Mouse (Mus musculus) kidney, embryonic 16.5 days (tissue): ENCODE results near the gene Slc12a8. TPM values are rescaled to one million over a fixed set of nuclear protein-coding genes. Genes with fewer than 3 reads are reported as not detected.
A peak's percentile ranks its signal among the peaks of the same experiment; 100 is the strongest.

Source experiments
- ATAC-seq: fragments of 200-750 bp; cut with Nextera tagmentation; 2 replicates; pipeline ENCODE4 v1.8.0; 2017; ENCODE audit warnings: moderate TSS enrichment; ENCODE audit not compliant: low FRiP score, low TSS enrichment
- H3K27ac ChIP-seq: fragments of 300-500 bp; sonication (generic); 2 replicates; pipeline ENCODE4 v1.5.1; 2014; ENCODE audit warnings: low read length
- H3K27me3 ChIP-seq: fragments of 300-500 bp; sonication (generic); 2 replicates; pipeline ENCODE4 v1.6.1; 2014; ENCODE audit warnings: low read length, control low read depth, mixed read lengths; ENCODE audit not compliant: insufficient read depth
- H3K36me3 ChIP-seq: fragments of 300-500 bp; sonication (generic); 2 replicates; pipeline ENCODE4 v1.6.1; 2014; ENCODE audit warnings: low read length, control low read depth, mixed read lengths; ENCODE audit not compliant: insufficient read depth
- H3K4me1 ChIP-seq: fragments of 300-500 bp; sonication (generic); 2 replicates; pipeline ENCODE4 v1.6.1; 2014; ENCODE audit warnings: low read length, control low read depth, mixed read lengths; ENCODE audit not compliant: insufficient read depth
- H3K4me2 ChIP-seq: fragments of 300-500 bp; sonication (generic); replicated peaks from 2 replicates; pipeline ENCODE4 v1.6.1; 2014; ENCODE audit warnings: low read depth, low read length
- H3K4me3 ChIP-seq: fragments of 300-500 bp; sonication (generic); 2 replicates; pipeline ENCODE4 v1.5.1; 2014; ENCODE audit warnings: mild to moderate bottlenecking, low read length
- H3K9ac ChIP-seq: fragments of 300-500 bp; sonication (generic); replicated peaks from 2 replicates; pipeline ENCODE4 v1.6.1; 2014; ENCODE audit warnings: low read length
- H3K9me3 ChIP-seq: fragments of 300-500 bp; sonication (generic); 2 replicates; pipeline ENCODE4 v1.6.1; 2016; ENCODE audit warnings: low read length, control low read depth
- WGBS: fragments of 180-500 bp; shearing (Covaris S2); extraction: QIAGEN DNeasy Blood & Tissue Kit; methylation state at CpG from one replicate; pipeline ENCODE4 v1.1.7; 2014; 5-methylcytosine and 5-hydroxymethylcytosine counted together
- polyA plus RNA-seq: library from polyadenylated mRNA; unstranded; fragments of >200 nt; fragmentation: Nextera tagmentation; extraction: Ambion mirVana; gene quantifications from 2 replicates; pipeline ENCODE4 v1.2.1, GENCODE M21; 2015

The Slc12a8 gene
- polyA plus RNA-seq, 1 experiment from 2014 or later = 0.92 TPM

GRCm38 (mm10) chr16:33696811-33697575 lies 179.9 kb downstream of the Slc12a8 start:
- ATAC-seq = no peak; the same call in 1 of the 2 replicates
- Histone ChIP-seq H3K27ac (peak overlapping the region; percentile 52; the same call in 1 of the 2 replicates), H3K9me3 (no peaks in the 10 kb centered on the region), H3K27me3 (no peaks in the 10 kb centered on the region), H3K4me2 (no peak overlapping the region), H3K9ac (no peak overlapping the region), H3K36me3 (no peaks in the 10 kb centered on the region), H3K4me1 (peaks cover 19% of the 10 kb centered on the region), H3K4me3 (no peak overlapping the region)
- 61% methylated on average over 13 of the region's 13 CpGs for WGBS

DNA sequence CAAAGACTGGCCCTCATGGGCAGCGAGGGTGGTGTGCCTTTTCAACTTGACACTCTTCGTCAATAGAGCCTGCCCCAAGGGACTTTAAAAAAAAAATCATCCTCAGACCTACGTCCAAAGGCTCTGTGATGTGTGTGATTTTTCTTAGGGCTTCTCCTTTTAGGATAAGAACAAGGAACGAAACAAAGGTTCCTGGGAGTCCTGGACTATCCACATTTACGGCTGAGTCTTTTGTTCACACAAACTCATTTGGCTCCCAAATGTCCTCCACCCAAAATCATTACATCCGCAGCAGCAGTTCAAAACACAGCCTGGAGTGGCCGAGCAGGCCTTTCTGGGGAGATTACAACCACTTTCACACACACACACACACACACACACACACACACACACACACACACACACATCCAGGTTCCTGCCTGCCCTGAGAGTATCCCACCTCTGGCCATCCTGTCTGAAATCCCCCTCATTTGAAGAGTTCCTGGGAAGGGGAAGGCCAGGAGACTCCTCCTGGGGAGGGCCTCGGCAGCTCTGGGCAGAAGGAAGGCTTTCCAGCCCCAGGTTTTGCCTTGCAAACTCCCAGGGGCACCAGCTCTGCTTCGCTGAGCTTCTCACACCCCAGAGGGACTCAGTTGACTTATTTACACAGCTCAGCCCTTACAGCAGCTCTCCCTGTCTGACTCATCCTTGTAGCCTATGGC lies 180.6 kb downstream of the Slc12a8 start:
- H3K4me3 ChIP-seq = no peak overlapping the region
- no peak for ATAC-seq
- H3K27ac ChIP-seq = peak overlapping the region; percentile 52
- H3K27me3 ChIP-seq = no peaks in the 10 kb centered on the region
- WGBS = 38% methylated on average over 9 of the region's 9 CpGs
- no peaks in the 10 kb centered on the region for H3K9me3 ChIP-seq
- H3K4me2 ChIP-seq = no peak overlapping the region
- H3K36me3 ChIP-seq = no peaks in the 10 kb centered on the region
- peaks cover 19% of the 10 kb centered on the region for H3K4me1 ChIP-seq
- H3K9ac ChIP-seq = 0 out of 2 replicates have a peak overlapping the region, but pooled peaks have one; percentile 42

GRCm38 (mm10) chr16:33698277-33698790 lies 181.2 kb downstream of the Slc12a8 start:
- no peak overlapping the region for H3K4me2 ChIP-seq
- H3K36me3 ChIP-seq = no peaks in the 10 kb centered on the region
- no peak overlapping the region for H3K4me3 ChIP-seq
- H3K27ac ChIP-seq = peak overlapping the region; percentile 52
- ATAC-seq = no peak
- H3K9me3 ChIP-seq = no peaks in the 10 kb centered on the region
- peaks cover 21% of the 10 kb centered on the region for H3K4me1 ChIP-seq
- WGBS = 58% methylated on average over 12 of the region's 12 CpGs
- H3K27me3 ChIP-seq = no peaks in the 10 kb centered on the region
- H3K9ac ChIP-seq = 0 out of 2 replicates have a peak overlapping the region, but pooled peaks have one; percentile 42

GRCm38 (mm10) chr16:33700584-33700983 lies 183.5 kb downstream of the Slc12a8 start:
- H3K27me3 ChIP-seq = no peaks in the 10 kb centered on the region
- H3K36me3 ChIP-seq = no peaks in the 10 kb centered on the region
- peaks cover 35% of the 10 kb centered on the region for H3K4me1 ChIP-seq
- H3K9ac ChIP-seq = no peak overlapping the region
- no peaks in the 10 kb centered on the region for H3K9me3 ChIP-seq
- no peak for ATAC-seq
- 45% methylated on average over 4 of the region's 5 CpGs for WGBS
- no peak overlapping the region for H3K4me2 ChIP-seq
- no peak overlapping the region for H3K27ac ChIP-seq
- H3K4me3 ChIP-seq = no peak overlapping the region

DNA sequence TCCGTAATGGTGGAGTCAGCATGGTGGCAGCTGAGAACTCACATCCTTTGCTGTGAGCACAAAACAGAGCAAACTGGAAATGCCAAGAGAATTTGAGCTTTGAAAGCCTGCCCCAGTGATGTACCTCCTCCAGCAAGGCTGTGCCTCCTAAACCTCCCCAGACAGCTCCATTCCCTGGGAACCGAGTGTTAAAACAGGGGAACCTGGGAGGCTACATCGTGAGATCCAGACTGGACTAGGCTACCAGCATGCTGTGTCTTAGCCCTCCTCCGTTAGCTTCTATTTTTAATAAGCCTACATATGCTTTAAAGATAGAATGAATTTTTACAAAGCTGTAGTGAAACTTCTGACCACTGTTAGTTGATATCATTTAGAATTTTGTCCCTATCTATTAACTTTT lies 184.7 kb downstream of the Slc12a8 start:
- ATAC-seq = no peak
- Histone ChIP-seq H3K27me3 (no peaks in the 10 kb centered on the region), H3K27ac (no peak overlapping the region), H3K9me3 (no peaks in the 10 kb centered on the region), H3K4me2 (no peak overlapping the region), H3K4me3 (no peak overlapping the region), H3K4me1 (peaks cover 32% of the 10 kb centered on the region), H3K36me3 (no peaks in the 10 kb centered on the region), H3K9ac (no peak overlapping the region)
- 97% methylated on average over 4 of the region's 4 CpGs for WGBS

DNA sequence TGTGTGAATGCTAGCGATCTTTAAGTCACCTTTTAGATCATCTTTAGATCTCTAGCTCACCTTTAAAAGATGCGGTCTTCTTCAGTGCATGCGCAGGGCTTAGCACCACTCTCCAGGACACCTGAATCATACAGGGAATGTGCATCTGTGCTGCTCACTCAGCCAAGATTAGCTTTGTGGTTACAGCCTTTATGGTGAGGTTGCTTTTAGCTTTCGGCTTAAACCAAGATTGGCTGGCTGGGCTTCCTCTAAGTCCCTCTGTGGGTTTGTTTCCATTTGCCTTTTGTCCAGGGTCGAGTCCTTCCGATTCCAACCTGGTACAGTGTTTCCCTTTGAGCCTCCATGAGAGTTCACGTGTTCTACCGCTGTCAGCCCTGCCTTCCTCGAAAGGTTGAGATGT lies 187.2 kb downstream of the Slc12a8 start:
- 83% methylated on average over 9 of the region's 9 CpGs for WGBS
- ATAC-seq = no peak

GRCm38 (mm10) chr16:33705258-33705657 lies 188.1 kb downstream of the Slc12a8 start:
- no peak for ATAC-seq
- no peaks in the 10 kb centered on the region for H3K36me3 ChIP-seq
- no peak overlapping the region for H3K4me3 ChIP-seq
- no peaks in the 10 kb centered on the region for H3K9me3 ChIP-seq
- peak overlapping the region; percentile 13; the same call in 1 of the 2 replicates for H3K4me2 ChIP-seq
- H3K27me3 ChIP-seq = no peaks in the 10 kb centered on the region
- H3K4me1 ChIP-seq = peaks cover 20% of the 10 kb centered on the region
- no peak overlapping the region for H3K27ac ChIP-seq
- WGBS = 11% methylated on average over 6 of the region's 6 CpGs
- no peak overlapping the region for H3K9ac ChIP-seq

More for the DNA sequence above, 187.2 kb downstream of the Slc12a8 start:
- H3K9ac ChIP-seq = no peak overlapping the region
- H3K4me1 ChIP-seq = peaks cover 20% of the 10 kb centered on the region
- no peaks in the 10 kb centered on the region for H3K36me3 ChIP-seq
- H3K4me3 ChIP-seq = no peak overlapping the region
- no peaks in the 10 kb centered on the region for H3K9me3 ChIP-seq
- H3K27me3 ChIP-seq = no peaks in the 10 kb centered on the region
- H3K27ac ChIP-seq = no peak overlapping the region
- H3K4me2 ChIP-seq = no peak overlapping the region

DNA sequence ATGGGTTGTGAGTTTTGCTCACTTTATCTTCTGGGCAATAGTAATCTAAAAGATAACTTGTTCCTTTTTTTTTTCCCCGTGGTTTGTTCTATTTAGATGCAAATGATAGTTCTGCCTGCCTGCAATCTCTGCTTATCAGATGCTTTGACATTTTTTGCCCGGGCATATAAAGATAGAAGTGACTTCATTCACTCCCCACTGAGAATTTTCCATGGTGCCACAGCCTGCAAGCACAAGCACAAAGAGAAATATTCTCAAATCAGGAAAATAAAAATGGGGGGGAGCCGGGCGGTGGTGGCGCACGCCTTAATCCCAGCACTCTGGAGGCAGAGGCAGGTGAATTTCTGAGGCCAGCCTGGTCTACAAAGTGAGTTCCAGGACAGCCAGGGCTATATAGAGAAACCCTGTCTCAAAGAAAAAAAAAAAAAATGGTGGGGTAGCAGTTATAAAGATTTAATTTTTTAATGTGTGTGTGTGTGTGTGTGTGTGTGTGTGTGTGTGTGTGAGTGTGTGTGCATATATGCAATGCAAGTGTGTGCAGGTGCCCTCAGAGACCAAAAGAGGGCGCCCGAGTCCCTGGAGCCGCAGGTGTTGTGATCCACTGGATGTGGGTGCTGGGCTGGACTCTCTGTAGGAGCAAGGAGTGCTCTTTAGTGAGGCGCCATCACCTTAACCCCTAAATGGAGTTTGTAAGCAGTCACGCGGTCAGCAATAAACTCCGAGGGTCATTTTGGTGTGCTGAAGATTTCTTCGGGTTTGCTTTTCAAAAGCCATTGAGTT lies 189.2 kb downstream of the Slc12a8 start:
- Histone ChIP-seq H3K4me1 (peaks cover 17% of the 10 kb centered on the region), H3K27me3 (no peaks in the 10 kb centered on the region), H3K9ac (no peak overlapping the region), H3K4me2 (no peak overlapping the region), H3K36me3 (no peaks in the 10 kb centered on the region), H3K27ac (no peak overlapping the region), H3K4me3 (no peak overlapping the region), H3K9me3 (no peaks in the 10 kb centered on the region)
- ATAC-seq = no peak
- 91% methylated on average over 14 of the region's 14 CpGs for WGBS

DNA sequence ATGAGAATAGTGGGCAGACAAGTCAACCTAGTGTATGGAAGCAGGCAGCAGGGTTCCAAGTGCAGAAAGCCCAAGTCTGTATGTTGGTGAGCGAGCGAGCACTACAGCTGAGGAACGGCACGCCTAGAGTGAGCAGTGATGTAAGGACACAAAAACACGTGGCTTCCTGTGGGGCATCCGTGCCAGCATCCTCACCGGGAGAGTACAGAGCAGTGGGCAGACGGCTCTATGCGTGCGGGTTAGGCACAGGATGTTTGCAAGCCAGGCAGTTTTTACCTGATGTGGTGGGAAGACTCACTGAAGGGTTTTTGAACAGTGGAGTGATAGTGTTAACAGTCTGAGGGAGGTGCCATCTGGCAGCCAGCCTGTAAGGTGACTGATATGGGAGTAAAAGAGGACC lies 190.9 kb downstream of the Slc12a8 start:
- H3K4me3 ChIP-seq = no peak overlapping the region
- no peaks in the 10 kb centered on the region for H3K9me3 ChIP-seq
- no peak overlapping the region for H3K4me2 ChIP-seq
- H3K27me3 ChIP-seq = no peaks in the 10 kb centered on the region
- H3K4me1 ChIP-seq = peaks cover 17% of the 10 kb centered on the region
- WGBS = 89% methylated on average over 10 of the region's 10 CpGs
- H3K9ac ChIP-seq = no peak overlapping the region
- no peak for ATAC-seq
- no peak overlapping the region for H3K27ac ChIP-seq
- H3K36me3 ChIP-seq = no peaks in the 10 kb centered on the region
